Mouse (Mus musculus) small intestine, adult 10 weeks (tissue): Measurements from ENCODE around the gene Trim12c. TPM values are rescaled to one million over a fixed set of nuclear protein-coding genes. Genes with fewer than 3 reads are reported as not detected.

Source experiments
- polyA plus RNA-seq: library from polyadenylated mRNA; stranded (reverse); fragments of 350-450 nt; fragmentation: Illumina TruSeq; extraction: RNeasy Lipid Tissue Mini Kit (QIAGEN cat#74804); gene quantifications from one replicate; pipeline ENCODE4 v1.2.3, GENCODE M21; 2014; ENCODE audit warnings: low replicate concordance

Gene Trim12c
- polyA plus RNA-seq = 86.4 TPM

GRCm38 (mm10) chr7:104352717-104353599 lies at the start of gene Trim12c:
Gene Trim12c, minus strand, starts transcription at chr7:104353362.

GRCm38 (mm10) chr7:104400698-104401097 lies 47.5 kb upstream of the Trim12c start, which contains the start of gene Trim30c:
Gene Trim30c, minus strand, starts transcription at chr7:104400837.

GRCm38 (mm10) chr7:104369736-104370414 lies 16.7 kb upstream of the Trim12c start, which contains the start of gene Trim30b:
Gene Trim30b, minus strand, starts transcription at chr7:104369884.

GRCm38 (mm10) chr7:104329171-104329570 lies 24.0 kb downstream of the Trim12c start, which contains the start of gene Trim34b:
Gene Trim34b, plus strand, starts transcription at chr7:104329471.

GRCm38 (mm10) chr7:104315369-104316080 lies 37.6 kb downstream of the Trim12c start, which contains the start of gene Trim12a:
Gene Trim12a, minus strand, starts transcription at chr7:104315466.

Other genes starting within 250 kb of the Trim12c start
- gene Olfr646, start 248.5 kb downstream of the Trim12c start, polyA plus RNA-seq = not detected
- not detected for gene Ubqln5, start 223.5 kb downstream of the Trim12c start, polyA plus RNA-seq
- gene Olfr643, start 216.0 kb downstream of the Trim12c start, polyA plus RNA-seq = not detected
- gene Ubqln3, start 210.1 kb downstream of the Trim12c start, polyA plus RNA-seq = not detected
- gene Ubqlnl, start 202.8 kb downstream of the Trim12c start, polyA plus RNA-seq = not detected
- gene Olfm5, start 188.5 kb downstream of the Trim12c start, polyA plus RNA-seq = not detected
- 0.19 TPM for gene Olfr648, start 170.0 kb downstream of the Trim12c start, polyA plus RNA-seq
- gene Olfr649, start 157.4 kb downstream of the Trim12c start, polyA plus RNA-seq = not detected
- 2.7 TPM for gene Trim6, start 134.6 kb downstream of the Trim12c start, polyA plus RNA-seq
- 39.9 TPM for gene Trim34a, start 108.9 kb downstream of the Trim12c start, polyA plus RNA-seq
- gene Trim5, start 65.3 kb downstream of the Trim12c start, polyA plus RNA-seq = 27.1 TPM
- 70.7 TPM for gene Trim12a, start 37.9 kb downstream of the Trim12c start, polyA plus RNA-seq
- not detected for gene Trim34b, start 23.9 kb downstream of the Trim12c start, polyA plus RNA-seq
- 1.3 TPM for gene Trim30b, start 16.5 kb upstream of the Trim12c start, polyA plus RNA-seq
- 1.4 TPM for gene Trim30c, start 47.5 kb upstream of the Trim12c start, polyA plus RNA-seq
- 56.4 TPM for gene Trim30a, start 111.8 kb upstream of the Trim12c start, polyA plus RNA-seq
- 390 TPM for gene Trim30d, start 154.5 kb upstream of the Trim12c start, polyA plus RNA-seq
- gene Olfr651, start 196.8 kb upstream of the Trim12c start, polyA plus RNA-seq = not detected
- gene Olfr652, start 207.5 kb upstream of the Trim12c start, polyA plus RNA-seq = not detected
- not detected for gene Olfr653, start 224.0 kb upstream of the Trim12c start, polyA plus RNA-seq
- gene Olfr654, start 233.7 kb upstream of the Trim12c start, polyA plus RNA-seq = not detected
- not detected for gene Olfr655, start 248.4 kb upstream of the Trim12c start, polyA plus RNA-seq